Mouse (Mus musculus): ENCODE data around the gene D3Ertd254e. TPM values are rescaled to one million over a fixed set of nuclear protein-coding genes. Genes with fewer than 3 reads are reported as not detected.
A peak's percentile ranks its signal among the peaks of the same experiment; 100 is the strongest.

The D3Ertd254e gene
- polyA plus RNA-seq, 1 experiment from 2014 or later = 21.3 TPM

DNA sequence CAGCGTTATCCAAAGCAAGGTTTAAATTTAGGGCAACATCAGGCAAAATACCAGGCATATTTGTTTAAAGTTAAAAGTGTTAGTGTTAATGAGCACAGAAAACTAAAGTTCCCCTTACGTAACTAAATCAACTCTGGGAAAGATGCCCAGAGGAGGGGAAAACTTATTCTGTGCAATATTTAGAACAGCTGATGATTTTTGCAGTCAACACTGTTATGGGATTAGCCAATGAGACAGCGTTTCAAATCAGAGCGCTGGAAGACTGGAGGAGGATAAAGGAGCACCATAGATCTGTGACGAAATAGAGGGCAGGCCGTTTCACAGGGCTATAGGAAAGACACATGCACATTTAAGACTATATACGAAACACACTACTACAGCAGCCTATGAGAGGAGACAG lies 52.1 kb downstream of the D3Ertd254e start:
- WGBS = 75% methylated on average over 7 of the region's 7 CpGs
- H3K27ac ChIP-seq (replicated peaks; ENCODE audit: low read depth, low read length) = no peak overlapping the region
- no peak overlapping the region for H3K4me2 ChIP-seq (ENCODE audit: low read length)
- DNase-seq (no peak), ATAC-seq (ENCODE audit: low FRiP score, low TSS enrichment) (no peak)
- H3K9ac ChIP-seq (replicated peaks; ENCODE audit: low read length) = no peak overlapping the region
- H3K9me3 ChIP-seq (ENCODE audit: control insufficient read depth, low read length) = no peaks in the 10 kb centered on the region
- H3K27me3 ChIP-seq (ENCODE audit: control insufficient read depth, insufficient read depth, low read length) = no peaks in the 10 kb centered on the region
- no peak overlapping the region for H3K4me3 ChIP-seq (replicated peaks; ENCODE audit: low read depth, low read length)
- H3K4me1 ChIP-seq (ENCODE audit: control insufficient read depth, insufficient read depth, low read length) = no peaks in the 10 kb centered on the region
- H3K36me3 ChIP-seq (ENCODE audit: control insufficient read depth, insufficient read depth, low read length) = no peaks in the 10 kb centered on the region

GRCm38 (mm10) chr3:36207520-36208264 lies 56.9 kb downstream of the D3Ertd254e start:
- WGBS = 72% methylated on average over 19 of the region's 19 CpGs
- no peak overlapping the region for H3K9ac ChIP-seq (replicated peaks; ENCODE audit: low read length)
- no peaks in the 10 kb centered on the region for H3K9me3 ChIP-seq (ENCODE audit: control insufficient read depth, low read length)
- no peaks in the 10 kb centered on the region for H3K27me3 ChIP-seq (ENCODE audit: control insufficient read depth, insufficient read depth, low read length)
- no peak overlapping the region for H3K27ac ChIP-seq (replicated peaks; ENCODE audit: low read depth, low read length)
- no peak overlapping the region for H3K4me3 ChIP-seq (replicated peaks; ENCODE audit: low read depth, low read length)
- H3K36me3 ChIP-seq (ENCODE audit: control insufficient read depth, insufficient read depth, low read length) = no peaks in the 10 kb centered on the region
- DNase-seq (no peak), ATAC-seq (ENCODE audit: low FRiP score, low TSS enrichment) (no peak)
- no peaks in the 10 kb centered on the region for H3K4me1 ChIP-seq (ENCODE audit: control insufficient read depth, insufficient read depth, low read length)
- H3K4me2 ChIP-seq (ENCODE audit: low read length) = no peak overlapping the region

DNA sequence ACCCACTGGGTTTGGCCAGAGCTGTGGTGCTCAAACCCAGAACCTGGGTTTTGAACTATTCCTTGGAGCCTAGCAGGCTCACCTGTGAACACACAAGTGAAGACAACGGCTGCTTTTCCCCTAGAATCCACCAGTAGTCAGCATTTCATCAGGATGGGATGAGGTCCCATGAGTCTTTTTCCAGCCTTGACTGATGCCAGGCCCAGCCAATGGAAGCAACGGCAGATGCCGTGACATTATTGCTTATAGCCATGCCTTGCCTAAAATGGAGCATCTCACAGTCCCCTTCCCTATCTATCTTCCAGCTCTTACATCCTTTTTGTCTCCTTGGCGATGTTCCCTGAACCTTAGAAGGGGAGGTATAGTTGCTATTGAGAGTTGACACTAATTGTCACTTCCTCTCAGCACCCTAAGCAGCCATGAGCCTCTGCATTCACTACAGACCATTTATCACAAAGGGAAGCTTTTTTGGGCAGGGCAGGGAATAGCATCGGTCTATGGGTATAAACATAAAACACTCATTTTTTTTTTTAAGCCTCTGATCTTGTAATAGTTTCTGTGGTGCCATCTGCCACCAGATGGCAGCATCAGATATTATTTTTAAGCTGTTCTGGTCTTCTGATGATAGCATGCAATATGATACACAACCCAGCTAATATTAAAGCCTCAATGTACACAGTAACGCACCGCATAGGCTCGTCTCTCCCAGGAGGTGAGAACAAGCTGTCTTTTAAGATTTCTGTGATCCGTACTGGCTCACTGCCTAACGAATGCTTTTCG lies 59.1 kb downstream of the D3Ertd254e start:
- Histone ChIP-seq H3K27me3 (ENCODE audit: control insufficient read depth, insufficient read depth, low read length) (no peaks in the 10 kb centered on the region), H3K4me3 (replicated peaks; ENCODE audit: low read depth, low read length) (no peak overlapping the region), H3K9ac (replicated peaks; ENCODE audit: low read length) (no peak overlapping the region), H3K4me2 (ENCODE audit: low read length) (no peak overlapping the region), H3K4me1 (ENCODE audit: control insufficient read depth, insufficient read depth, low read length) (no peaks in the 10 kb centered on the region), H3K27ac (replicated peaks; ENCODE audit: low read depth, low read length) (no peak overlapping the region), H3K36me3 (ENCODE audit: control insufficient read depth, insufficient read depth, low read length) (no peaks in the 10 kb centered on the region), H3K9me3 (ENCODE audit: control insufficient read depth, low read length) (no peaks in the 10 kb centered on the region)
- 62% methylated on average over 11 of the region's 11 CpGs for WGBS
- ATAC-seq (ENCODE audit: low FRiP score, low TSS enrichment) (peak; percentile 43; the same call in 1 of the 2 replicates), DNase-seq (peak; percentile 87)

- 85% methylated on average over 2 of the region's 2 CpGs for WGBS
- Histone ChIP-seq H3K36me3 (ENCODE audit: control insufficient read depth, insufficient read depth, low read length) (no peaks in the 10 kb centered on the region), H3K9me3 (ENCODE audit: control insufficient read depth, low read length) (no peaks in the 10 kb centered on the region), H3K4me1 (ENCODE audit: control insufficient read depth, insufficient read depth, low read length) (no peaks in the 10 kb centered on the region), H3K9ac (replicated peaks; ENCODE audit: low read length) (no peak overlapping the region), H3K27ac (replicated peaks; ENCODE audit: low read depth, low read length) (no peak overlapping the region), H3K4me3 (replicated peaks; ENCODE audit: low read depth, low read length) (no peak overlapping the region), H3K4me2 (ENCODE audit: low read length) (no peak overlapping the region), H3K27me3 (ENCODE audit: control insufficient read depth, insufficient read depth, low read length) (no peaks in the 10 kb centered on the region)
- ATAC-seq (ENCODE audit: low FRiP score, low TSS enrichment) = no peak
- DNase-seq = no peak
Measured at GRCm38 (mm10) chr3:36210939-36211338, 60.1 kb downstream of the D3Ertd254e start.

DNA sequence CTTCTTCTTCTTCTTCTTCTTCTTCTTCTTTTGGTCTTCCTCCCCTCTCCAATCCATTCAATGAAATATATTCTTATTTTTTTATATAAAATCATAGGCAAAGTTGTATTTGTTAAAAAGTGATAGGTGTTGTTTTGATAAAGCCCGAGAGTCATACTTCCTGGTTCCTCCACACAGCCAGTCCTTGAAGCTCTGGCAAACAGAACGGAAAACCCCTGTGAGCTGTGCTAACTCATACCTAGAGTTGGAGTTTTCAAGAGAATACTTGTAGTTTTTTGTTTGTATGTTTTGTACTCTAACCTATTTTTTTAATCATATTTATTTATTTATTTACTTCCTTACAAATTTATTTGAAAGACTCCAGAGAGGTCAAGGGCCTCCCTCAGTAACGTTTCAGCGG lies 61.9 kb downstream of the D3Ertd254e start:
- 83% methylated on average over 4 of the region's 4 CpGs for WGBS

More for the DNA sequence above, 61.9 kb downstream of the D3Ertd254e start:
- Histone ChIP-seq H3K4me1 (ENCODE audit: control insufficient read depth, insufficient read depth, low read length) (no peaks in the 10 kb centered on the region), H3K9me3 (ENCODE audit: control insufficient read depth, low read length) (no peaks in the 10 kb centered on the region), H3K27ac (replicated peaks; ENCODE audit: low read depth, low read length) (no peak overlapping the region), H3K4me3 (replicated peaks; ENCODE audit: low read depth, low read length) (no peak overlapping the region), H3K27me3 (ENCODE audit: control insufficient read depth, insufficient read depth, low read length) (no peaks in the 10 kb centered on the region), H3K9ac (replicated peaks; ENCODE audit: low read length) (no peak overlapping the region), H3K4me2 (ENCODE audit: low read length) (no peak overlapping the region), H3K36me3 (ENCODE audit: control insufficient read depth, insufficient read depth, low read length) (no peaks in the 10 kb centered on the region)
- ATAC-seq (ENCODE audit: low FRiP score, low TSS enrichment) (no peak), DNase-seq (no peak)

Other genes with a start within 250 kb of the D3Ertd254e start
- gene Dcun1d1, start 213.6 kb upstream of the D3Ertd254e start, polyA plus RNA-seq (2014; fragmentation: Nextera tagmentation; extraction: Ambion mirVana) = 105 and 107 TPM in 2 replicates
- 20.1 and 25.7 TPM in 2 replicates for gene Mccc1, start 150.3 kb upstream of the D3Ertd254e start, polyA plus RNA-seq (2014; fragmentation: Nextera tagmentation; extraction: Ambion mirVana)
- not detected in 2 replicates for gene Ccdc144b, start 97.5 kb upstream of the D3Ertd254e start, polyA plus RNA-seq (2014; fragmentation: Nextera tagmentation; extraction: Ambion mirVana)
- 76.1 and 96.8 TPM in 2 replicates for gene Acad9, start 85.0 kb upstream of the D3Ertd254e start, polyA plus RNA-seq (2014; fragmentation: Nextera tagmentation; extraction: Ambion mirVana)
- gene Qrfpr, start 71.3 kb downstream of the D3Ertd254e start, polyA plus RNA-seq (2014; fragmentation: Nextera tagmentation; extraction: Ambion mirVana) = 1.2 and 2.0 TPM in 2 replicates

Measured in midbrain, embryonic 14.5 days (tissue).